Mouse (Mus musculus): ENCODE measurements around the gene Ccdc170. TPM values are rescaled to one million over a fixed set of nuclear protein-coding genes. Genes with fewer than 3 reads are reported as not detected.
A peak's percentile ranks its signal among the peaks of the same experiment; 100 is the strongest.
"Not testable (repeated sequence)": the region's sequence is repeated elsewhere in the genome, so short reads cannot be mapped to it uniquely, and the experiment has no call there.

The Ccdc170 gene
- polyA plus RNA-seq, 1 experiment from 2014 or later = 0.13 TPM

DNA sequence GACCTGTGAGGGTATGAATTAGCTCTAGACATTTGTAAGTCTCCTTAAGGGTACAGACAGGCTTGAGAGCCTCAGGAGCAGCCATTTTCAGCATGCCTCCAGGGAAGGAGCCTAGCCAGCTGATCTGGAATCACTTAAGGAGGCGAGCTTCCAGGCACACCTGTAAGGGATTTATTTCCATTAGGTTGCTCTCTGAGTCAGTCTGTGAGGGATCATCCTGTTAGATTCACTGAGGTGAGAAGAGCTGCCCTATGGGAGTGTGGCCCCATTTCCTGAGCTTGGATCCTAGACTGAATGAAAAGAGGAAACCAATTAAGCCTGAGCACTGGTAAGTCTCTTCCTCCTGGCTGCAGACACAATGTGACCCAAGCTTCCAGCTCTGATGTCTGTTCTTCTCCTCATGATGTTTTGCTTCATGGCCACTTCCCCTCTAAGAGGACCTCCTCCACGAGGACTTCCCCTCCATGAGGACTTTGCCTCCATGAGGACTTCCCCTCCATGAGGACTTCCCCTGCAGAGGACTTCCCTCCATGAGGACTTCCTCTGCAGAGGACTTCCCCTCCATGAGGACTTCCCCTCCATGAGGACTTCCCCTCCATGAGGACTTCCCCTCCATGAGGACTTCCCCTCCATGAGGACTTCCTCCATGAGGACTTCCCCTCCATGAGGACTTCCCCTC, 118.6 kb downstream of the Ccdc170 start:
- Histone ChIP-seq H3K4me2 (no peak overlapping the region), H3K27me3 (0 out of 2 replicates have a peak, but pooled peaks cover 2% of the 10 kb centered on the region), H3K27ac (no peak overlapping the region), H3K4me1 (no peaks in the 10 kb centered on the region), H3K36me3 (no peaks in the 10 kb centered on the region), H3K9ac (no peak overlapping the region), H3K9me3 (0 out of 2 replicates have a peak, but pooled peaks cover under 1% of the 10 kb centered on the region), H3K4me3 (no peak overlapping the region)
- 45% methylated on average over 2 of the region's 2 CpGs for WGBS
- ATAC-seq (ENCODE audit: insufficient number of reproducible peaks, insufficient read depth, low FRiP score, low TSS enrichment, low read depth) = no peak

DNA sequence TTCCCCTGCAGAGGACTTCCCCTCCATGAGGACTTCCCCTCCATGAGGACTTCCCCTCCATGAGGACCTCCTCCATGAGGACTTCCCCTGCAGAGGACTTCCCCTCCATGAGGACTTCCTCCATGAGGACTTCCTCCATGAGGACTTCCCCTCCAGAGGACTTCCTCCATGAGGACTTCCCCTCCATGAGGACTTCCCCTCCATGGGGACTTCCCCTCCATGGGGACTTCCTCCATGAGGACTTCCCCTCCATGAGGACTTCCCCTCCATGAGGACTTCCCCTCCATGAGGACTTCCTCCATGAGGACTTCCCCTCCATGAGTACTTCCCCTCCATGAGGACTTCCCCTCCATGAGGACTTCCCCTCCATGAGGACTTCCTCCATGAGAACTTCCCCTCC, 119.3 kb downstream of the Ccdc170 start:
- not testable (repeated sequence) for H3K9me3 ChIP-seq; H3K4me2 ChIP-seq; H3K9ac ChIP-seq; H3K27me3 ChIP-seq; H3K27ac ChIP-seq; H3K4me3 ChIP-seq; H3K4me1 ChIP-seq; H3K36me3 ChIP-seq; ATAC-seq (ENCODE audit: insufficient number of reproducible peaks, insufficient read depth, low FRiP score, low TSS enrichment, low read depth)

DNA sequence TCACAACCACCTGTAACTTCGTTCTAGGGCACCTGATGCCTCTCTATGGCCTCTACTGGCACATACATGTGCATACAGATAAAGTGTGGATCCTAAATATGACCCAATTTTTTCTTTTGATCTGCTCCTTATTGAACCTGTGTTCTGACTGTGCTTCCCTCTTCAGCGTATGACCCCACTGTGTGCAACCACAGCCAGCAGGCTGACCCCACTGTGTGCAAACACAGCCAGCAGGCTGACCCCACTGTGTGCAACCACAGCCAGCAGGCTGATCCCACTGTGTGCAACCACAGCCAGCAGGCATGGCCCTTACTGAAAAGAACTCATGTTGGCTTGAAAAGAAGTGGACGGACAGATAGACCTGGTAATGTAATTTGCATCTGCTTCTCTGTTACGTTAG, 120.2 kb downstream of the Ccdc170 start:
- no peak for ATAC-seq (ENCODE audit: insufficient number of reproducible peaks, insufficient read depth, low FRiP score, low TSS enrichment, low read depth)
- Histone ChIP-seq H3K27me3 (0 out of 2 replicates have a peak, but pooled peaks cover 2% of the 10 kb centered on the region), H3K27ac (no peak overlapping the region), H3K9ac (no peak overlapping the region), H3K9me3 (no peaks in the 10 kb centered on the region), H3K4me1 (no peaks in the 10 kb centered on the region), H3K4me3 (no peak overlapping the region), H3K4me2 (no peak overlapping the region), H3K36me3 (no peaks in the 10 kb centered on the region)
- WGBS = 72% methylated on average over 4 of the region's 4 CpGs

GRCm38 (mm10) chr10:4604527-4605209, 122.4 kb downstream of the Ccdc170 start:
- no peak overlapping the region for H3K4me2 ChIP-seq
- no peaks in the 10 kb centered on the region for H3K4me1 ChIP-seq
- no peaks in the 10 kb centered on the region for H3K9me3 ChIP-seq
- no peak for ATAC-seq (ENCODE audit: insufficient number of reproducible peaks, insufficient read depth, low FRiP score, low TSS enrichment, low read depth)
- H3K9ac ChIP-seq = no peak overlapping the region
- WGBS = 86% methylated on average over 4 of the region's 4 CpGs
- 0 out of 2 replicates have a peak, but pooled peaks cover 2% of the 10 kb centered on the region for H3K27me3 ChIP-seq
- no peaks in the 10 kb centered on the region for H3K36me3 ChIP-seq
- H3K4me3 ChIP-seq = no peak overlapping the region
- no peak overlapping the region for H3K27ac ChIP-seq

DNA sequence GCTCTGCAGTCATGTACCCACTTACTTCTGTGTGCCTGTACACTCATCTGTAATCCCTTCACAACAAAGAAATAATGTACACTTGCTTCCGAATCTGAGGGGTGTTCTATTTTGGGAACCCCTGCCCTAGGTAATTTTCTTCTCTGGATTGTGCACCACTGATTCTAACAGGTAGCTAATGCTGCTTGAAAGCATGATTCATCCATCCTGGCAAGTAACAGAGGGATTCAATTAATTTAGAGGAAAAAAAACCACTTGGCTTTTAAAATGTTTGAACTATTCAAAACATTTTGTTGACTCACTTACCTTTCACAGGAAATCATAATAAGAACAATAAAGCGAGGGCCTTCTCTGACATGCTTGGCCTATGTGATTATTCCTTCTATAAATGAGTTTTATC, 127.9 kb downstream of the Ccdc170 start:
- Histone ChIP-seq H3K27me3 (no peaks in the 10 kb centered on the region), H3K27ac (no peak overlapping the region), H3K4me1 (peaks cover 6% of the 10 kb centered on the region; the same call in 1 of the 2 replicates), H3K4me2 (no peak overlapping the region), H3K9me3 (no peaks in the 10 kb centered on the region), H3K36me3 (no peaks in the 10 kb centered on the region), H3K4me3 (no peak overlapping the region), H3K9ac (no peak overlapping the region)
- WGBS = 65% methylated on average over 2 of the region's 2 CpGs
- no peak for ATAC-seq (ENCODE audit: insufficient number of reproducible peaks, insufficient read depth, low FRiP score, low TSS enrichment, low read depth)

DNA sequence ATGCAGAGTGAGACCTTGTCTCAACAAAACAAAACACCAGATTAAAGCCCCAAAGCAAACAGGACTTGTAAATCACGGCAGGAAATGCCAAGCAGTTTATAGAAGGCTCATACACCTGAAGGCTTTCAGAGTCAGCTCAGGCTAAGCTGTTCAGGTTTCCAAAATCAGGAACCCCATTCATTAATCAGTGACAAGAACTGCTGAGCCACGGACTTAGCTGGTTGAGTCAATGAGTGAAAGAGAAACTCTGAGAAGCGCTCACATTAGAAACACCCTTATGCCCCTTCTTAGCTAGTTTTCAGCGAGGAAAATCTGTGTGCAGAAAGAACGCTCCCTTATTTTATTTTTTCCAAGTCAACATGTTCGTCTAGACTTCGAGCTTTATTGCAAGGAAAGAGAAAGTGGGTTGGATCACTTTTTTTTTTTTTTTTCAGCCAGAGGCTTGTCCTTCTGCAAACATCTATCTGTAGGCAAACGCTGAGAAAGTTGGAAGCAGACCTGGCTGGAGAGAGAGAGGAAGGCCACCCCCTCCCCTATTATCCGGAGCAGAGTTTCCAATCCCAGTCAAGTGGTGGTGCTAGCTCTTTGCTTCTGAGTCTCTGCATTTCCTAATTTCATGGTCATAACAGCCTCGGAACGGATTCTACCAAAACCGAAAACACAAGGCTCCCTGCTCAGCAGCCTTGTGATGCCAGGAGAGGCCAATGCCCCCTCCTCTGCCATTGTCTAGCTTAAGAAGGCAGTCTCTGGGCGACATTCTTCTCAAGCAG, 129.3 kb downstream of the Ccdc170 start, which contains the start of gene Esr1:
Gene Esr1 (plus strand): TSS at position 208 of the 770 bp plus-strand sequence.
- no peak for ATAC-seq (ENCODE audit: insufficient number of reproducible peaks, insufficient read depth, low FRiP score, low TSS enrichment, low read depth)
- H3K27ac ChIP-seq = no peak within 1 kb of the TSS; the same call in 1 of the 2 replicates
- no peaks in the 10 kb centered on the region for H3K36me3 ChIP-seq
- H3K9ac ChIP-seq = no peak within 1 kb of the TSS
- no peaks in the 10 kb centered on the region for H3K27me3 ChIP-seq
- peak within 1 kb of the TSS; percentile 49 for H3K4me2 ChIP-seq
- peaks cover 6% of the 10 kb centered on the region; the same call in 1 of the 2 replicates for H3K4me1 ChIP-seq
- H3K9me3 ChIP-seq = no peaks in the 10 kb centered on the region
- H3K4me3 ChIP-seq = peak within 1 kb of the TSS; percentile 19
- 32% methylated on average over 13 of the region's 13 CpGs for WGBS

Other genes with a start within 250 kb of the Ccdc170 start
- 21.9 and 26.4 TPM in 2 replicates for gene Akap12, start 216.1 kb upstream of the Ccdc170 start, polyA plus RNA-seq (2015; fragmentation: Nextera tagmentation; extraction: Ambion mirVana)
- gene Zbtb2, start 94.4 kb upstream of the Ccdc170 start, polyA plus RNA-seq (2015; fragmentation: Nextera tagmentation; extraction: Ambion mirVana) = 15.3 and 15.5 TPM in 2 replicates
- gene Rmnd1, start 50.1 kb upstream of the Ccdc170 start, polyA plus RNA-seq (2015; fragmentation: Nextera tagmentation; extraction: Ambion mirVana) = 47.4 and 55.2 TPM in 2 replicates
- 22.1 and 23.0 TPM in 2 replicates for gene Armt1, start 50.0 kb upstream of the Ccdc170 start, polyA plus RNA-seq (2015; fragmentation: Nextera tagmentation; extraction: Ambion mirVana)
- 0.15 and 0.24 TPM in 2 replicates for gene Esr1, start 129.1 kb downstream of the Ccdc170 start, polyA plus RNA-seq (2015; fragmentation: Nextera tagmentation; extraction: Ambion mirVana)